Mouse (Mus musculus): ENCODE results near the gene Rasgef1b.

GRCm38 (mm10) chr5:99729361-99729882, 557 bp upstream of the Rasgef1b start:
- TF ChIP-seq MAX (IDR thresholded peaks at IDR 0.05; ENCODE audit: low read depth) (no peak), USF1 (IDR thresholded peaks at IDR 0.05; ENCODE audit: low read depth) (no peak), POLR2A (IDR thresholded peaks at IDR 0.05; ENCODE audit: insufficient read length, low read depth) (no peak), TCF12 (IDR thresholded peaks at IDR 0.05; ENCODE audit: insufficient read depth, poor library complexity, severe bottlenecking) (no peak), POLR2AphosphoS2 (IDR thresholded peaks at IDR 0.05; ENCODE audit: insufficient read length, low read depth) (no peak), MYOD1 (IDR thresholded peaks at IDR 0.05; ENCODE audit: control insufficient read depth in 1 of 3, insufficient read length in 2 of 3, low read depth in 2 of 3) (no peak), E2F4 (IDR thresholded peaks at IDR 0.05; ENCODE audit: insufficient read depth) (no peak)
